Comparison of ENCODE assay signal across 1 mouse cellular context in genomic region chr11:107872743-107873142, GRCm38 (mm10).
TF ChIP-seq lines count a peak whose summit lies in the region.

No protein-coding gene starts in this region.

TF ChIP-seq in MEL, 35 proteins besides CTCF, POLR2A, EP300 and RAD21 (continued from another document):
- TF ChIP-seq USF2 (IDR thresholded peaks at IDR 0.05; ENCODE audit: borderline replicate concordance in 1 of 2, insufficient read depth in 1 of 2, low read depth in 1 of 2, low read length in 2 of 2), result no peak
- TF ChIP-seq CHD1 (IDR thresholded peaks at IDR 0.05; ENCODE audit: low read depth, low read length), result no peak
- TF ChIP-seq TBP (IDR thresholded peaks at IDR 0.05; ENCODE audit: low read depth, low read length), result no peak
- TF ChIP-seq UBTF (IDR thresholded peaks at IDR 0.05; ENCODE audit: borderline replicate concordance, insufficient read depth, low read depth, low read length), result no peak
- no peak for TF ChIP-seq CHD2 (IDR thresholded peaks at IDR 0.05; ENCODE audit: low read length)
- TF ChIP-seq ETS1 (IDR thresholded peaks at IDR 0.05; ENCODE audit: low read depth, low read length), result no peak
- no peak for TF ChIP-seq ZNF384 (IDR thresholded peaks at IDR 0.05; ENCODE audit: low read depth, low read length)
- TF ChIP-seq ZC3H11A (IDR thresholded peaks at IDR 0.05; ENCODE audit: low read depth, low read length), result no peak
- no peak for TF ChIP-seq MYB (IDR thresholded peaks at IDR 0.05; ENCODE audit: low read depth, low read length)
- no peak for TF ChIP-seq SMC3 (IDR thresholded peaks at IDR 0.05; ENCODE audit: low read depth, low read length)
- TF ChIP-seq BHLHE40 (IDR thresholded peaks at IDR 0.05; ENCODE audit: borderline replicate concordance, low read depth, low read length), result no peak
